Mouse (Mus musculus) heart, adult 2 months (tissue): ENCODE measurements around the gene Tnfrsf17.
"Not testable (repeated sequence)": the region's sequence is repeated elsewhere in the genome, so short reads cannot be mapped to it uniquely, and the experiment has no call there.

Experiments used
- CTCF ChIP-seq: fragments of 200-600 bp; IDR thresholded peaks from 2 replicates; pipeline ENCODE4 v1.8.1; 2022; ENCODE audit warnings: antibody characterized with exemption, mild to moderate bottlenecking, moderate library complexity
- EP300 ChIP-seq: fragments of 200-500 bp; IDR thresholded peaks from 2 replicates; pipeline ENCODE4 v1.6.1; 2011; ENCODE audit warnings: low read depth, low read length, control low read depth; ENCODE audit not compliant: insufficient read depth
- POLR2A ChIP-seq: fragments of 200-500 bp; IDR thresholded peaks from 2 replicates; pipeline ENCODE4 v1.6.1; 2011; ENCODE audit warnings: mild to moderate bottlenecking, low read depth, low read length, control low read depth; ENCODE audit not compliant: insufficient read depth

DNA sequence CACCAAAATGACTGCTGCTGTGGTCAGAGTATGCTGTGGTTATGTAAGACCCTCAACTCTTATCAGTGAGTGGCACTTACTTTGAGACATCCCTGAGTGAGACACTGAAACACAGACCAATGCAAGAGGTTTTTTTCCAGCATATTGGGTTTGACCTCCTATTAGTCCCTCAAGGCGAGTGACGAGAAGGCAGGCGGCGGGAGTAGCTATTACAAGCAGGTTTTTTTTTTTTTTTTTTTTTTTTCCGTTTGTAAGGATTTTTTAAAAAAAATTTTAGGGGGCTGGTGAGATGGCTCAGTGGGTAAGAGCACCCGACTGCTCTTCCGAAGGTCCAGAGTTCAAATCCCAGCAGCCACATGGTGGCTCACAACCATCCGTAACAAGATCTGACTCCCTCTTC is 24.7 kb upstream of the Tnfrsf17 start:
- not testable (repeated sequence) for TF ChIP-seq EP300, POLR2A, CTCF
